Mouse (Mus musculus): ENCODE data around the gene Rap1a.
A peak's percentile ranks its signal among the peaks of the same experiment; 100 is the strongest.

Gene Rap1a

DNA sequence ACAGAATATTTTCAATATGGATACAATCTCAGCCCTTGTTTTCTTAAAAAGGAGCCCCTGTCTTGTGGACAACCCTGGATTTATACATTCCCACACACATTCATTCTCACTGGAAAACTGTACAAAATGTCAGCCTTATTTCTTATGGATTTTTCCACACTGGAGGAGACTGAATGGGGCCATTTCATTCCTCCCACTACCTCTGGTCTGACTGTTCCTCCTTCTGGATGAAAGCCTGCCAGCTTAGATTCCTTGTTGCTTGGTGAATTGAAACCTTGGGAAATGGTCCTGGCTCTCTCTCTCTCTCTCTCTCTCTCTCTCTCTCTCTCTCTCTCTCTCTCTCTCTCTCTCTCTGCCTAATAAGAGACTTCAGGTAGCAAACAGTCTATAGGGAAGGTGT lies 88.3 kb downstream of the Rap1a start:
- no peak for DNase-seq

- DNase-seq: peak; percentile 99
Measured at GRCm38 (mm10) chr3:105711741-105712140, 89.4 kb downstream of the Rap1a start.

DNA sequence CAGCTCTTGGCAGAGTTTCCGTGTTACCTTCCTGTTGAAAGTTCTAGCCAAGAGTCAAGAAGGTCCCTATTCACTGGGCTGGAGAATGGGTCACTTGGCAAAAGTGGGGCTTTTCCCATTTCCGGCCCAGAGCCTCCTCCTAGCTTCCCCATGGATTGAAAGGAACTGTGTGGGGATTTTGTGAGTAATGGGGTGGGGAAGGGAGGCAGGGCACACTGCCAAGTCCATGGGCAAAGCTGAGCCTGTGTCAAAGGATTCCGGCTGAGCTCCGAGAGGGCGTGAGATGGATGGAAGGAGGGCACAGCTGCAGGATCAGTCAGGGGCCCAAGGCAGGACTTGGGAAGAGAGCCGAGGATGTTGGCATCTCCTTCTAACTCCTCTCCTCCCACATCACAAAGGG lies 90.9 kb downstream of the Rap1a start:
- peak; percentile 95 for DNase-seq

DNA sequence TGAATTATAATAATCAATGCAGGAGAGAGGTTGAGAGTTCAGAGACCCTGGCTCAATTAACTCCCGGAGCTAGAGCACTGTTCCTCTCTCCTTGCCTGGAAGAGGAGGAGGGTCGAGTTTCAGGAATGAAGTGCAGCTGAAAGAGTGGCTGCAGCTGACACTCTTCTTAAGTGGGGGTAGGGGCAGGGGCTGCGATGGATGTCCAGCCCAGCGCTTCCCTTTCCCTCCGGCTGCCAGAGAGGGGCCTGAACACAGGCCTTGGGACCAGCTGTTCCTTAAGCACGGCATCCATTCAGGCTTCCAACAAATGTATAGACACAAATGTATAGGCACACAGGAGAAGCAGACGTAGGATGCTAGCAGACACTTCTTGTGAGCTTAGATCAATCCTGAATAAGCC lies 93.5 kb downstream of the Rap1a start:
- peak; percentile 85 for DNase-seq

- peak; percentile 96 for DNase-seq
Measured at GRCm38 (mm10) chr3:105706366-105707020, 94.6 kb downstream of the Rap1a start.

GRCm38 (mm10) chr3:105705561-105705960 lies 95.6 kb downstream of the Rap1a start:
- peak; percentile 86 for DNase-seq

DNA sequence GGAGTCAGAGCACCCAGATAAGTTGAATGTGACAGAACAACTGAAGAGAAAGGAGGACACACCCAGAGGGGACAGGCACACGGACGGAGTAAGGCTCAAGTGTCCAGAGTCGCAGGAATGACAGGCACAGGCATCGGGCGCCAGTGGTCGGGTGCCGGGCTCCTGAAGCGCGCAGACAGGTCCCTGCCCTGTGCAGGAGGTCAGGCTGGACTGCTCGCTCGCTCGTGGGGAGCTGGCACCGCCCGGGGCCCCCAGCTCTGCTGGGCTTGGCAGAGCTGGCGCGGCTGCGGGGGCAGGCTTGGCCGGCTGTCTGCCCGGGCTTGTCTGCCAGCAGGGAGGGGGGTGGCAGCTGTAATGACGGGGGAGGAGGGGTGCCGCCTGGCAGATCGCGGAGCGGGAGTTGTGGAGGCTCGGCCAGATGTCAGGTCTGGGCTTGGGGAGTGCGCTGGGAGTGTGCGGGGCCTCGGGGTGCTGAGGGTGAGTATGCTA lies 96.0 kb downstream of the Rap1a start:
- DNase-seq: peak; percentile 97

DNA sequence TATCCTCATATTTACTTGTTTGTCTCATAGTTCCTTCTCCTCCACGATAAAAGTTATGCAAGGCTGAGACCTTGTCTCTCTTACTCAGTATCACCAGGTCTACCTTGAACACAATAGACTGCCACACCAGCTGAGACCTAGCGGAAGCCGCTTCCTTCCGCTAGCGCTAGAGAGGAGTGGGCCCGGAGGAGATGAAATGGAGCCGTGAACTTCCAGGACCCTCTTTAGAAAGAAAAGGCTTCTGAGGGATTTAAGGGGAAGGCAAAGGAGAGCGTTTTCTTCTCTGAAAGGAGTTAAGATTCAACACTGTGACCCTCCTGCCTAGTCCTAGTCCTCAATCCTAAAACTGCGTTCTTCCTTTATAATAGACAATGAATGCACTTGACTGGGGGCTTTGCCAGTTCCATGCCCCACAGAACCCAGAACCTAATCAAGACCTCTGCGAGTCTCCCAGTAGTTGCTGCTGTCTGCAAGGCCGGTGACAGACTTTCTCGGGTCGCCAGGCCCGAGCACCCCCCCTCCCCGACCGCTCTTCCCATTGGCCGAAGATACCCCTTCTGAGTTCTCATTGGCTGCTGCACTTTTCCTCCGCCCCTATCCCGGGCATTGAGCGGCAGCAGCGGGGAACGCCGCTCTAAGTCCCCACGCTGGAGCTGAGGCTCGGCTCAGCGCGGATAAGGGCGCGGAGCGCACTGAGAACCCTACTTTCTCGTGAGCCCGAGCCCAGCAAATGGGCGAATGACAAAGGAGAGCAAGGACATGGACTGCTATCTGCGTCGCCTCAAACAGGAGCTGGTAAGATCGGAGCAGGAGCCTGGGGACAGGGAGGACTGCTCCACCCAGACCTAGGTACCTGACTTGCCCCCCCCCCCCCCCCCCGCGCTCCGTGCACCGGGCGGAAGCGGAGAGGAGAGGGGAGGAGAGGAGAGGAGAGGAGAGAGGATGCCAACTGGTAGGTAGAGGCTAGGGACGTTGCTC lies 96.8 kb downstream of the Rap1a start, which contains the start of gene Inka2:
Gene Inka2, plus strand, starts transcription at position 569 of the 978 bp plus-strand sequence.
- peak; percentile 100 for DNase-seq

DNA sequence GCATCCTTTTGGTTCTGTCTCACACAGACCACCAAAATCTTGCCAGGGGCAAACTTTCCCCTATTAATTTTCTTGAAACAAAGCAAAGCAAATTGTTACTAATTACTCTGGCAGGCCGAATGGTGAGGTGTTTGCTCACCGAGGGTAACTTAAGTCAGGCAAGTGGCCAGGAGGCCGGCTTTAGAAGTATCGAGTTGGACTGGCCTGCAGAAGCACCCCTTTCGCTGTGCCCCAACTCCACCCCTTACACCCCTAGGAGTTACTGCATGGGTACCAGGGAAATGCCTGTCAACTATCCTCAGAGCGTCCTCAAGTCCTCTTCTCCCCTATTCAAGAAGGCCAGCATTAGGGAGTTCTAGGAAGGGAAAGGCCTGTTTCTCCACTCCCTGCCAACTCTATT lies 97.6 kb downstream of the Rap1a start:
- DNase-seq: peak; percentile 82

DNA sequence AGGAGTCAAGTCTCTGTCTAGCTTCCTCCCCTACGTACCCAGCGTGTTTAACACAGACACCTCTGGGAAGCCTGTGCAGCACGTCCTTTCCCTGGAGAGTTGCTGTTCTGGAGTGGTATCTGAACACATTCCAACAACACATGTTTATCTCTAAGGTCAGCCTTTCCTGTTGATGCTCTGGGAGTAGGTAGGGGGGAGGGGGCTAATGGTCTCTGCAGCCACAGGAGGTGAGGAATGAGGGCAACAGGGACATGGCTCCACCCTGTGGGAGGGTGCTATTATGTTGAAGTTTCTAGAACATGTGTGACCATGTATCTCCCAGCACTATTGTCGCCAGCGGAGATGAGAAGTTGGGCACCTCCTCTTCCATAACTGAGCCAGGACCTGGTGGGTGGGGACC lies 99.7 kb downstream of the Rap1a start:
- peak; percentile 99 for DNase-seq

DNA sequence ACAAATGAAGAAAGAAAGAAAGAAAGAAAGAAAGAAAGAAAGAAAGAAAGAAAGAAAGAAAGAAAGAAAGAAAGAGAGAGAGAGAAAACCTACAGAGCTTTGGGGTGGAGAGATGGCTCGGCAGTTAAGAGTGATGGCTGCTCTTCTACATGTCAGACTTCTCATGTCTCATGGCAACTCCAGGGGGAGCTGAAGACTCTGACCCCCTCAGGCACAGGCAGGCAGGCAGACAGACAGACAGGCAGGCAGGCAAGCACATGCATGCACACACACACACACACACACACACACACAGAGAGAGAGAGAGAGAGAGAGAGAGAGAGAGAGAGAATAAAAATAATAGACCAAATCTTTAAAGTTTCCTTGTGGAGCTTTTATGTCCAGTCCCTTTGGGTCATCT lies 100.3 kb downstream of the Rap1a start:
- DNase-seq: peak; percentile 86

DNA sequence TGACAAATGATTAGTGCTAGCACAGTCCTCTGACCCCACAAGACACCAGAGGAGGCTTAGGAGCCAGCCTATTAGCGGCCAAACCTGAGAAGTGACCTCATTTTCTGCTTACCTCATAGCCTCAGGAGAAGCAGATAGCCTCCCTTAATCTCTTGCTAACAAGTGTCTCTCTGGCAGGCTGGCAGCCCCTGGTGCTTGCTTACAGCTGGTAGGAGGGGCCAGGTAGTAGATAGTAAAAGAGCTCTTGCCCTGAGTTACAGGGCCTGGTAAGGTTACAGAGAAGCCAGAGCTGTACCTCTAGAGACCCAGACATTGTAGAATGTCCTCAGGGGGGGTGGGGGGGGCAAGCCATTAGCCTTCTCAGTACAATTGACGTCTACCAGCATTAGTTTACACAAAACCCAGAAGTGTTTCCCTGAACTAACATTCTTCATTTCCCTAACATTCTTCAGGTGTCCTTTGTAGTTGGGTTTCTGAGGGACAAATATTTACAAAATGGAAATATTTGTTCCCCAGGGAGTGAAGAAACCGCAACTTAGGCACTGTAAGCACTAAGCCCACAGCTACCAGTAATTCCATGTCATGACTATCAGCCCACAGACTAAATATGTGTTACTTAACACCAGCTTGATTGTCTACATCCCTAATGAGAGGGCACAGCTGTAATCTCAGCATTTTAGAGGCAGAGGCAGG lies 101.7 kb downstream of the Rap1a start:
- DNase-seq: peak; percentile 95

GRCm38 (mm10) chr3:105698311-105698710 lies 102.8 kb downstream of the Rap1a start:
- DNase-seq: peak; percentile 81

GRCm38 (mm10) chr3:105697148-105697441 lies 104.0 kb downstream of the Rap1a start:
- no peak for DNase-seq

DNA sequence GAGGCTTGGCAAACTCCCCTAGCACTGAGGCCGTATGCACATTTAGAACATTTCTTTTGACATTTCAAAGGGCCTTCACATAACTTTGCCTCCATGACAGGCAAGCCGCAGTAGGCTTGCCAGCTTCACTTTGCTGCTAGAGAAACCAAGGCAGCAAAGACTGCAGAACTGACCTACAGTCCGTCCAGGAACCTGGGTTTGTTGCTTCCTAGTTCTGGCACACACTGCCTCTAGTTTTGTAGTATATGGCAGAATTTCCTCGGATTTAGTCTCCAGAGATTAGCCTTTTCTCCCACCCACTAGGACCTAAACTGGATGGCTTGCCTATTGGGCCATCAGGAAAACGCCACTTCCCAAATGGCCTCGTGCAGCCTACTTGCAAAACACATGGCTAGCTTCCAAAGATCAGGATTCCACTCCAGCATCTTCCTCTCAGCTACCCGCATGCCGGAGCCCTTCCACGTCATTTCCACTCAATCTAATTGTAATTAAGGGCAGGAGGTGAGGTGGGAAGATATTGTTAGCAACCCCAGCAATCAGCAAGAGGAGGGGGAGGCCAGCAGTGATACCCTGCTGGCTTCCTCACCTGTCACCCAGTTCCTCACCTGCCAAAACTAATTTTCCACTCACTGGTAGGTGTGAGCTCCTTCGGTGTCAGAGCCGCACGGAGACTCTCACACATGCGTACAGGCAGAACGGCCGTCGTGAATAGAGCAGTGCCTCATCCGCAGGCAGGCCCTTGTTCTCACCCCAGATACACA lies 104.6 kb downstream of the Rap1a start:
- DNase-seq: peak; percentile 97

- DNase-seq: peak; percentile 97
Measured at GRCm38 (mm10) chr3:105695476-105696386, 105.4 kb downstream of the Rap1a start.

DNA sequence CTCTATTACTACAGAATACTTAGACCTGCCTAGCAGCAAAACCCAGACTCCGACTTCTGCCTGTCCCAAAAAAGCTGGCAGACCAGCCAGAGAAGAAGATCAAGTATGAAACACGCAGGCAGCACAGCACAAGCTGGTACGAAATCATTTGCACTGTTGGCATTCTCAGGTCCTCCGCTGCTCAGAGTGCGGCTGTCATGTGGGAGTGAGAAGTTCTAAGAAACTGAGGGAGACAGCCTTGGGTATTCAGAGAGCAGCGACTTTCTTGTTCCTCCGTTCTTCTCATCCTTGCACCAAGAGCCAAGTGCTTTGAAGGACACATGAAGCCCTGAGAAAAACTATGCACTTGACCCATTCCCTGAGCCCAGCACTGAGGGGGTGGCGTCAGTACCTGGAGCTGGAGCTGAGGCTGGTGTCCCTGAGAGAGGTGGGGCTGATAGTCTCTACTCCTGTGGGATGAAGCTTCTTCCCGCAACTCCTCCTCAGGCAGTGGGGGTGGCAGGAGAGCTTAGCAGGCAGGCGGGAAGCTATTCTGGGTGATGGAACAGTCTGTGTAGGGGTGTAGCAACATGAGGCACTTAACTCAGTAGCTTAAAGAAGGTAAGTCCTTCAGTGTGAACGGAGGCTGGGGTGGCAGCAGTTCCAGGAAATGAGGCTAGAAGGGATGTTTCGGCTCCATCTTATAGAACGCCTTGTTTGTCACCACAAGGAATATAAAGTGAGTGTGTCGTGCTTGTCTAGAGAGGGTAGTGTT lies 107.6 kb downstream of the Rap1a start:
- peak; percentile 89 for DNase-seq

DNA sequence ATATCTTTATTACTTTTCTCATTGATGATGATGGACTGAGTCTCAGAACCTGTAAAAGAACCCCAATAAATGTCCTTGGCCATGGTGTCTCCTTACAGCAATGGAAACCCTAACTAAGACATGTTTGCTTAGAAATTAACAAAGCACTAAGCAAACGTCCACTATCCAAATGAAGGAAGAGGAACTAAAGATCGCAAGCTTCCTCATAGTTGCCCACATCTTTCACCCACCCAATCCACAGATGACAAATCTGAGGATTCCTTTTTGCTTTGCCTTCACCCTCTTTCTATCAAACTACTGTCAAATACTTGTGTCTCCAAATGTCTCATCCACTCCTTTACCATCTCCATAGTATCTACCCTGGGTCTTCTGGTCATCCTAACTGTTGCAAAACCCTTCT lies 112.6 kb downstream of the Rap1a start:
- peak; percentile 71 for DNase-seq

DNA sequence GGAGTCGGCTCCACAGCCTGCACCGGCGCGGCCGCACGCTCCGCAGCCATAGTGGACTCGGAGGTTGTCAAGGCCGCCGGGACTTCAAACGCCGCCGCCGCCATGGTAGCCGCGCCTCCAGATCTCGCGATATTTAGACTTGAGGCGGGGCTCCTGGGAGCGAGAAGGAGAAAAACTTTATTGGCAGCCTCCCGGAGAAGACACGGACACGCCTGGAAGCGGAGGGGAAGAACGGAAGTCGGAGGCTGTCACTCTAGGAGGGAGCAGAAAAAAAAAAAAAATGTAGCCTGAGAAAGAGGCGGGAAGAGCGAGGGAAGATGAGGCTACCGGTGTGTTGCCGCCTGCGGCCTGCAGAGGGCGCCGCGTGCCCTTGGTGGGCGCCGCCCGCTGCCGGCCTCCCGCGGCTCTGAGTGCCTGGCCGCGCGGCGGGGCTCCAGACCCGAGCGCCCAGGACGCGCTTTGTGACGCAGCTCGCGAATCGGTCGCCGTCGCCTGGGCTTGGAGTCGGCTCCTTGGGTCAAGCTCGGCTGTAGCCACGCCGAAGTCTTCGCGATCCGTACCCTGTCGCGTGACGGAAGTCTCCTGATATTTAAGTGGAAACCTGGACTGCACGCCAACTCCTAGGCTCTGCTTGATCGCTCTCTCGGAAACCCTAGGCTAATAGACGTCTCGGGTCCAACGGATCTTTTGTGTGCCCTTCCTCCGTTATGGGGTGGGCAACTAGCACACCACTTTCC lies 113.6 kb downstream of the Rap1a start, which contains the start of gene Ddx20:
Gene Ddx20, minus strand, starts transcription at position 251 of the 737 bp plus-strand sequence.
- peak; percentile 100 for DNase-seq

Measured in heart, adult 11 months (tissue).